Mouse (Mus musculus): ENCODE data around the gene Tdp1. TPM values are rescaled to one million over a fixed set of nuclear protein-coding genes. Genes with fewer than 3 reads are reported as not detected.

Gene Tdp1
- total RNA-seq, 2 experiments from 2014 or later = 42.9 to 45.8 TPM

DNA sequence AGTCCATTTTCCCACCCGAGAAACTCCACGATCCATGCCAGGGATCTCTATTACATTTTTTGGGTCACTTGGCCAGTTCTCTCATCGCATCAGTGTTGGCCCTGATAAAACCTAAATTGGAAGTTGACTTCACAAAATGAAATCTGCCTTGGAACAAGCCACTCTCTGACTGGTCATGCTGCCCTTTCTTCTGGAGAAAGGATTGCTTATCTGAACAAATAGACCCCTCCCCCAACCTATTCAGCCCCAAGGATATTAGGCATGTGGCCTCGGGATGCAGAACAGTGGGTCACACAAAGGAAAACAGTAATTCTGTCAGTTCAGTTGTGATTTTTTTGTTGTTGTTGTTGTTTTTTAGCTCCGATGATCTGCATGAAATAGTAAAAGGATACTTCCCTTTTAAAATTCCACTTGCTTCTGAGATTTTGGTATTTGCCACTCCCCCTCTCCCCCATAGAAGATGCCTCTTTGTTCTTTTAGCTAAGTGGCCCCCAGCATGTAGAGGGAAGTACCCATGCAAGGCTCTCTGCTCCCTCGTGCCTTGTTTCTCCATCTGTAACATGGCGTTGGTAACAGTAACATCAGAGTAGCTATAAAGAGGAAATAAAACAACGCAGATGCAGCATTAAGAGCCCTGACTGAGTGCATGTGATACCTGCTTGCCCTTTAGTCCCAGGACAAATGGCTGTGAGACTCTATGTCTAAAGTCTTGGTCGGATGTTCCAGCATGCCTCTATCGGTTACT lies 109.0 kb downstream of the Tdp1 start:
- DNase-seq = no peak
- intact Hi-C loops (cut with DNase I) = no loop called here

DNA sequence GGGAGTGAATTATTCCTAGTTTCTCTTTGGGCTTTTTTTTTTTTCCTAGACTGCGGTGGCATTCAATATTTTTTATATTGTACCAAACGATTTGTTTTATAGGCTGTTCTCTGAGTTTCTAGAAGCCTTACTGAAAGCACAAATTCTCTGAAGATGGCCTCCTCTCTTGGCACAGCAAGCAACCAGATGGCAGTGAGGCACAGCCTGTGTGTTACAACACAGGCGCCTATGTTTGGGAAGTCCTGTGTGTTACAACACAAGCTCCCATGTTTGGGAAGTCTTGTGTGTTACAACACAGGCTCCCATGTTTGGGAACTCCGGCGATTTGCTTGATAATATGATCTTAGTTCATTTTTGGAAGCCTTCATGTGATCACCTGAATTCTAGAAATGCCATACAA lies 111.6 kb downstream of the Tdp1 start:
- intact Hi-C loops (cut with DNase I) = no loop called here
- DNase-seq = no peak

GRCm38 (mm10) chr12:99999726-100000125 lies 115.4 kb downstream of the Tdp1 start:
- DNase-seq = no peak
- intact Hi-C loops (cut with DNase I) = no loop called here

GRCm38 (mm10) chr12:100000381-100000780 lies 116.1 kb downstream of the Tdp1 start:
- no peak for DNase-seq
- intact Hi-C loops (cut with DNase I) = no loop called here

- DNase-seq = no peak
- intact Hi-C loops (cut with DNase I) = no loop called here
These were observed 116.9 kb downstream of the Tdp1 start for GRCm38 (mm10) chr12:100001246-100001645.

GRCm38 (mm10) chr12:100001910-100002309 lies 117.6 kb downstream of the Tdp1 start:
- peak; percentile 36 for DNase-seq
- intact Hi-C loops (cut with DNase I) = no loop called here

DNA sequence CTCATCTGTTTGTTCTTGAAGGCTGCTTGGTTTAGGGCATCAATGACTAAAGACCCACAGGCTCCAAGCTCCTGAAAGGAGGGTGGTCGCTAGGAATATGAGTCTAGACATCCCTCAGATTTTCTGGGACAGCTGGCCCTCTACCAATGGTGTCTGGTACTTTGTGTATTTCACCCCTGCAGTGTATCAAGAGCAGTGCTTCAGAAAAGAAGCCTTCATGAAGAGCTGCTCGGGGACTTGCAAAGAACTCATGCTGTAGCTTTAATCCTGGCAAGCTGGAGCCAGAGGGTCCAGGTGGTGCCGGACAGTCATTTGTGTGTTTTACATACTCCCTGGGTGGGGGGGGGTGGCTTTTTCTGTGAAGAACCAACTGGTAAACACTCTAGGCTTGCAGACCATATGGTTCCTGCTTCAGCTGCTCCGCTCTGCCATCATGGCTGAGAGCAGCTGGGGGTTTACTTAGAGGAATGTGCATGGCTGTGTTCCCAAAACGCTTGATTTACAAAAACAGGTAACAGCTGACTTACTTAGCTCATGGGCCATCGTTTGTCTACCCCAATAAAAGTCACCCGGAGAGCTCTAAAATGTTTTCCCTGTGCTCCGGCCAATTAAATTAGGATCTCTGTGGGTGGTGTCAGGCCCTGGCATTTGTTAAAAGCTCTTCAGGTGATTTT lies 118.7 kb downstream of the Tdp1 start:
- peak; percentile 84 for DNase-seq
- intact Hi-C loops (cut with DNase I) = no loop called here

Small RNA genes lying within 50 kb of the gene (microRNA-seq; reads per million reads assigned to microRNA genes)
- gene Gm23291 = not detected

Other genes starting within 250 kb of the Tdp1 start
- 1 to 10 TPM; 1.2 to 1.9 TPM for gene Efcab11, start 78 bp upstream of the Tdp1 start, total RNA-seq (2021)
- gene Kcnk13, start 80.0 kb downstream of the Tdp1 start, total RNA-seq (2021) = 1 to 10 TPM; 1.5 to 2.0 TPM
- gene Psmc1, start 225.6 kb downstream of the Tdp1 start, total RNA-seq (2021) = 100 to 1,000 TPM; 184 to 191 TPM

Data from left cerebral cortex, postnatal 4 days (tissue).